In genomic region chr2:172827564-172827963, GRCm38 (mm10) we compare ENCODE assay signal across 8 mouse cellular contexts.
A peak's percentile ranks its signal among the peaks of the same experiment; 100 is the strongest.
DNase-seq lines count a peak whose midpoint lies in the region; ATAC-seq lines count a peak whose summit lies in the region.

No protein-coding gene starts in this region.

- H3K27me3 ChIP-seq in intestine, embryonic 15.5 days (replicated peaks): 0 out of 2 replicates have a peak, but pooled peaks cover 3% of the 10 kb centered on the region

- DNase-seq in heart, postnatal 4 days: peak; percentile 30
- DNase-seq in heart, postnatal 25 days (ENCODE audit: low spot score): no peak
- peak; percentile 48 for DNase-seq in A20 (ENCODE audit: low read depth, low spot score)
- DNase-seq in mesoderm, embryonic 11.5 days (ENCODE audit: low read depth, low spot score): peak; percentile 77
- DNase-seq in left cerebral cortex, postnatal 14 days (ENCODE audit: low spot score in 2 of 2): no peak
- DNase-seq in cerebellum, adult 8-10 months: no peak

- no peak overlapping the region for H3K9ac ChIP-seq in intestine, embryonic 15.5 days

- no peaks in the 10 kb centered on the region for H3K36me3 ChIP-seq in intestine, embryonic 15.5 days

- peak; percentile 32 for ATAC-seq in activated CD4-positive, CD25-positive, alpha-beta regulatory T cell, adult 4 months
- ATAC-seq in intestine, embryonic 15.5 days: 0 out of 2 replicates have a peak, but pooled peaks have one; percentile 13

- no peak overlapping the region for H3K4me2 ChIP-seq in intestine, embryonic 15.5 days (replicated peaks)

- intact Hi-C loops in heart, postnatal 25 days (cut with DNase I): loop anchor here (5.0 kb wide), 1 partner anchor 350 kb away; no protein-coding TSS in a partner anchor
- intact Hi-C loops in left cerebral cortex, postnatal 14 days (cut with DNase I): loop anchor here (5.0 kb wide), 2 partner anchors 50 to 275 kb away; no protein-coding TSS in a partner anchor

- H3K27ac ChIP-seq in intestine, embryonic 15.5 days: no peak overlapping the region

- H3K4me1 ChIP-seq in intestine, embryonic 15.5 days (replicated peaks): peaks cover 2% of the 10 kb centered on the region; the same call in 1 of the 2 replicates

- H3K4me3 ChIP-seq in intestine, embryonic 15.5 days (replicated peaks): no peak overlapping the region

- 51% methylated on average over 7 of the region's 7 CpGs for WGBS in intestine, embryonic 15.5 days

- no peaks in the 10 kb centered on the region for H3K9me3 ChIP-seq in intestine, embryonic 15.5 days

Comparison
In these comparisons a context has a peak if more than half of its experiments do, and no peak if none do; other contexts are left out.
1. DNase-seq: peak in heart, postnatal 4 days (single experiment), A20 (single experiment) and mesoderm, embryonic 11.5 days (single experiment); none in heart, postnatal 25 days (single experiment), left cerebral cortex, postnatal 14 days (0 of 2) and cerebellum, adult 8-10 months (single experiment).